Mouse (Mus musculus): ENCODE measurements at regions not wholly inside any gene's neighbourhood (a gene's known extent, or its start where the extent isn't known, plus 50 kb on each side); places are given as distances from the start of the nearest gene placed in this dataset.
"Not testable (repeated sequence)": the region's sequence is repeated elsewhere in the genome, so short reads cannot be mapped to it uniquely, and the experiment has no call there.

DNA sequence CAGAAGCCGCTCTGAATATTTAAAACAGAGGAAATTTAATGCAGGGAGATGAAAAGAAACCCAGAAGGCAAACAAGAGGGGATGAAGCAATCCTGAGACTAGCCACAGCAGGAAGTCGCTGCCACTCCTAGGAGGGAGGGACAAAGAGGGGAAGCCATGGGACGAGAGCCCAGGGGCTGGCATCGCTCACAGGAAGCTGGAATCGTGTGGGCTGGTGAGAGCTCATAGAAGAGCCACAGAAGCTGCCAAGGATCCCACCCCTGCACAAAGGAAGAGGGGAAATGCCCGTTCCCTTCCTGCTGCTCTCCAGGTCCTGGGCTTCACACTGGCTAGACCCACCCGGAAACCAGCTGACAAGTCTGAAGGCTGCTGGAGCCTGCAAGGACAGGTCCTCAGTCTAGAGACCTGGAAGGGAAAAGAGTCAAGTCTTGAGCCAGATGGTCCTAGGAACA lies 101.4 kb upstream of the Klf3 start:
- Histone ChIP-seq H3K4me1 (peaks cover 9% of the 10 kb centered on the region), H3K36me3 (no peaks in the 10 kb centered on the region), H3K9ac (replicated peaks) (0 out of 2 replicates have a peak overlapping the region, but pooled peaks have one; percentile 11), H3K27ac (replicated peaks) (peak overlapping the region; percentile 74), H3K4me3 (no peak overlapping the region), H3K27me3 (no peaks in the 10 kb centered on the region), H3K4me2 (replicated peaks) (peak overlapping the region; percentile 21), H3K9me3 (no peaks in the 10 kb centered on the region)
- WGBS, result 16% methylated on average over 7 of the region's 7 CpGs
- peak; percentile 65 for ATAC-seq (ENCODE audit: low FRiP score, low read depth)

DNA sequence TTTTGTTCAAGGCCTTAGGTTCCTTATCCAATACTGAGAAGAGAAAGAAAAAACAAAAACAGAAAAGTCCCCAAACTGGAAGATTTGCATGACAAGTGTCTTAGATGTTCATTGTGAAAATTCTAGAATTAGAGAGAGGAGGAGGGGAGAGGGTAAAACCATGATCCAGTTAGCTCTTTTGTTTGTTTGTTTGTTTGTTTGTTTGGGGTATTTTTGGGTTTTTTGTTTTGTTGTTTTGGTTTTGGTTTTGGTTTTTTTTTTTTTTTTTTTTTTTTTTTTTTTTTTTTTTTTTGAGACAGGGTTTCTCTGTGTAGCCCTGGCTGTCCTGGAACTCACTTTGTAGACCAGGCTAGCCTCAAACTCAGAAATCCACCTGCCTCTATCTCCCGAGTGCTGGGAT lies 100.8 kb upstream of the Klf3 start:
- not testable (repeated sequence) for ATAC-seq (ENCODE audit: low FRiP score, low read depth); H3K4me1 ChIP-seq; H3K9ac ChIP-seq (replicated peaks); H3K4me2 ChIP-seq (replicated peaks); H3K9me3 ChIP-seq; H3K27me3 ChIP-seq; H3K4me3 ChIP-seq; H3K36me3 ChIP-seq
- peak overlapping the region; percentile 74; the same call in 1 of the 2 replicates for H3K27ac ChIP-seq (replicated peaks)
- WGBS, result 60% methylated on average over 1 of the region's 1 CpGs

DNA sequence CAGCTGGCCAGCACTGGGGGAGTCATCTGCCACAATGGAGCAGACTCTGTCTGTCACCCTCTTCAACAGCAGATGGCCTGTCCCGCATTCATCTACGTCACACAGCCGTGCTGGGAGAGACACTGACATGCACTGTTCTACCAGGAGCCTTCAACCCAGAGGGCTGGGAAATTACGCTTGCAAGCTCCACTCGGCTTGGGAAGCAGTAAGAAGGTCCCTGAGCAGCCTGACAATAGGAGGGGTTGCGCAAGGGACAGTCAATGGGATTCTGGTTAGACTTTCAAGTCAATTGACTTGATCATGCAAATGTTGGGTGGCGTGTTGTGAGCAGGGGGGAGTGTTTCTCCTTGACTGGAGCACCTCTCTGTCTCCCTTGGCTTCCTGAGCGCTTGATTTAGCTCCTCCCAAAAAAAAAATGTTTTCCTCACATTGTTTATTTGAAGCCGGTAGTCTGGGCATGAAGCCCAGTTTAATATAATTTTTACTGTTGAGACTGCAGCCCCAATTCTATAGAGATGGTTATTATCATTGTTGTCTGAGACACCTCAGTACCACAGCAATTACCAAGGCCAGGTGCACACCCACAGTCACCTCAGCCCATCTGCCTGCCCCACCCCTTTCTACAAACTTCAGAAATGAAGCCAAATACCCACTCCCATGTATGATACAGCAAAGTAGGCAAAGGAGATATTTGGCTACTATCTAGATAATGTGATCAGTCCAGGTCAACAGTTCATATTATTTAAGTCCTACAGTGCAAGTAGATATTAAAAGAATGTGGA lies 99.9 kb upstream of the Klf3 start:
- no peak overlapping the region for H3K9ac ChIP-seq (replicated peaks)
- no peak overlapping the region for H3K4me2 ChIP-seq (replicated peaks)
- WGBS, result 56% methylated on average over 9 of the region's 9 CpGs
- peaks cover 9% of the 10 kb centered on the region for H3K4me1 ChIP-seq
- no peaks in the 10 kb centered on the region for H3K9me3 ChIP-seq
- H3K27ac ChIP-seq (replicated peaks), result peak overlapping the region; percentile 43; the same call in 1 of the 2 replicates
- ATAC-seq (ENCODE audit: low FRiP score, low read depth), result peak; percentile 72
- no peaks in the 10 kb centered on the region for H3K27me3 ChIP-seq
- H3K36me3 ChIP-seq, result no peaks in the 10 kb centered on the region
- no peak overlapping the region for H3K4me3 ChIP-seq

DNA sequence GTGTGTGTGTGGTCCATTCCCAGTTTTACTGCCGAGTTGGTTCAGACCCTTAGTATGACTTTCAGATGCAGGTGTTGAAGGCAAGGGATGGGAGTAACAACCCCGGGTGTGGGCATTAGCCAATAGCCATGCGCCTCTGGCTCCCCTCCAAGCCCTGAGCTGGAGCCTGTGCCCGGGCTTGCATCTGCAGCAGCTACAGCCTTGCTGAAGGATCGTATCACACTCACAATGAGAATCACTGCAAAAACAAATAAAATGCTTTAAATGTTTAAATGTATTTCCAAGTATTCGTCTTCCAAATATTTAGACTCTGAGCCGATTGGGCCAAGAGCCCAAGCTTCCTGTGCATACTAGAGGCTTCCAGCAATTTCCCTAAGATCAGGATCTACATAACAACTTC lies 99.0 kb upstream of the Klf3 start:
- 73% methylated on average over 7 of the region's 7 CpGs for WGBS
- H3K4me3 ChIP-seq, result no peak overlapping the region
- no peaks in the 10 kb centered on the region for H3K9me3 ChIP-seq
- no peak for ATAC-seq (ENCODE audit: low FRiP score, low read depth)
- no peak overlapping the region for H3K4me2 ChIP-seq (replicated peaks)
- no peak overlapping the region for H3K27ac ChIP-seq (replicated peaks)
- H3K27me3 ChIP-seq, result no peaks in the 10 kb centered on the region
- H3K9ac ChIP-seq (replicated peaks), result no peak overlapping the region
- no peaks in the 10 kb centered on the region for H3K36me3 ChIP-seq
- peaks cover 9% of the 10 kb centered on the region for H3K4me1 ChIP-seq

DNA sequence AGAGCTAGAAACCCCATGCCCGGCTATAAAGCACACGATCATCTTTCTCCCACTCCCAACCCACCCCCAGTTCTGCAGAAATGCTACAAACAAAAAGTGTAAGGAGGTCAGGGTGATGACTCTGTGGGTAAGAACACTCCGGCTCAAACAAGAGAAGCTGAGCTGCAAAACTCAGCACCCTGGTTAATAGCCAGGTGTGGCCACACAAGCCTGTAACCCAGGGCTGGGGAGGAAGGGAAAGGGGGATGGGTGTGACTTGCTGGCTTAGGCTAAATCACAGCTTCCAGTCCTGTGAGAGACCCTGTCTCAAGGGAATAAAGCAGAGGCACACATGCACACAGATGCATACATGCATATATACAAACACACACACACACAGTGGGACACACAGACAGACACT lies 96.6 kb upstream of the Klf3 start:
- no peak overlapping the region for H3K27ac ChIP-seq (replicated peaks)
- ATAC-seq (ENCODE audit: low FRiP score, low read depth), result no peak
- H3K4me1 ChIP-seq, result peaks cover 6% of the 10 kb centered on the region
- no peaks in the 10 kb centered on the region for H3K27me3 ChIP-seq
- no peaks in the 10 kb centered on the region for H3K36me3 ChIP-seq
- no peaks in the 10 kb centered on the region for H3K9me3 ChIP-seq
- no peak overlapping the region for H3K4me3 ChIP-seq
- no peak overlapping the region for H3K4me2 ChIP-seq (replicated peaks)
- H3K9ac ChIP-seq (replicated peaks), result no peak overlapping the region
- 87% methylated on average over 3 of the region's 3 CpGs for WGBS

DNA sequence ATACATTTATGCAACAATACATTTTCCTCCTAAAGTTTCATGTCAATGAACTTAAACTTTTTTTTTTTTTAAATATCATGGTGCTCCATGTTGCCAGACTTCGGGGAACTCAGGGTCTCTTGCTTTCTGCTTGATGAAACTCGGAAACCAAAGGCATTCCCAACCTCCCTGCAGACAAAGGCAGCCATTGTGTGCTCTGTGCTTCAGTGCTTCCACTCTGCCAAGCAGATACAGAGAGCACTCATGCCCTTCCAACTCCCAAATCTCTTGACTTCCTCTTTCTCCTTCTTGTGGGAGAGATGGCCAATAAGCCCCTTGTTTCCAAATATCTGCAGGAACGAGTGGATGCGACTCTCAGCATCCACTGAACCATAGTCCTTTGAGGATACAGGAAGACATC lies 94.0 kb upstream of the Klf3 start:
- H3K4me2 ChIP-seq (replicated peaks), result no peak overlapping the region
- no peaks in the 10 kb centered on the region for H3K27me3 ChIP-seq
- H3K27ac ChIP-seq (replicated peaks), result no peak overlapping the region
- no peak overlapping the region for H3K4me3 ChIP-seq
- no peaks in the 10 kb centered on the region for H3K36me3 ChIP-seq
- no peak for ATAC-seq (ENCODE audit: low FRiP score, low read depth)
- H3K4me1 ChIP-seq, result peaks cover 1% of the 10 kb centered on the region
- no peaks in the 10 kb centered on the region for H3K9me3 ChIP-seq
- no peak overlapping the region for H3K9ac ChIP-seq (replicated peaks)
- 22% methylated on average over 4 of the region's 4 CpGs for WGBS

DNA sequence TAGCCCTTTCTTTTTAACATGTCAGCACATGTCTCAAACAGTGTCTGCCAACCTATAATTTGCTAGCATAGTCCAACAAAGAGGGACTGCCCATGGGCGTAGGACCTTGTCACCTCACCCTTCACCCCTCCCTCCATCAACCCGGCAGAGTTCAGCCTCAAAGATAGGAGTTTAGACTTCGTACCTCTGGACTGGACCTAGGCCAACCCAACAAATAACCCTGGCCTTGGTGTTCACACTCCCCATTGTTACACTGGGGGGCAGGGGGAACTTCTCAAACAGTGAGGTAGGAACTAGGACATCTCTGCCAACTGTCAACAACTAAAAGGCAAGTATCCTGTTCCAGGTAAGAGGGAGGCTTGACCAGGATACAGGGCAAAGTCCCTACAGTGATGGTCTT lies 93.0 kb upstream of the Klf3 start:
- Histone ChIP-seq H3K36me3 (no peaks in the 10 kb centered on the region), H3K27ac (replicated peaks) (no peak overlapping the region), H3K4me2 (replicated peaks) (no peak overlapping the region), H3K4me1 (peaks cover 8% of the 10 kb centered on the region), H3K27me3 (no peaks in the 10 kb centered on the region), H3K9ac (replicated peaks) (no peak overlapping the region), H3K9me3 (no peaks in the 10 kb centered on the region), H3K4me3 (no peak overlapping the region)
- WGBS, result 85% methylated on average over 3 of the region's 3 CpGs
- no peak for ATAC-seq (ENCODE audit: low FRiP score, low read depth)

DNA sequence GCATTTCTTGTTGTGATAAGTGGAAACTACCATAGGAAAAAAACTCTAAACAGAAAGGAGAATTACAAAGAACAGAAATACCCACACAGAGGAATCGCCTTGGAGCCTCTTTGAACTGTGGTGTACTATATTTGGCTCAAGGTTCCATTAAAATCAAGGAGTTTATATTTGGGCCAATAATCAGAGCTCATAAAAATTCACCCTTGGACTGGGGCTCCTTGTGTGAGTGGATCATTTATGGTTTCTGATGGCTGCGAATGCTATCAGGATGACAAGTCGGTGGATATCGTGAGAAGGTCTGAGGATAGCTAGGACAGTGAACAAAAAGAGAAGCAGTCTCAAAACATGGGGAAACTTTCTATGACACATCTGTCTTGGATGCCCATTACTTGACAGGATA lies 92.2 kb upstream of the Klf3 start:
- H3K27ac ChIP-seq (replicated peaks), result no peak overlapping the region
- H3K9ac ChIP-seq (replicated peaks), result no peak overlapping the region
- H3K4me2 ChIP-seq (replicated peaks), result no peak overlapping the region
- no peaks in the 10 kb centered on the region for H3K27me3 ChIP-seq
- peaks cover 8% of the 10 kb centered on the region for H3K4me1 ChIP-seq
- no peak for ATAC-seq (ENCODE audit: low FRiP score, low read depth)
- H3K36me3 ChIP-seq, result no peaks in the 10 kb centered on the region
- 97% methylated on average over 4 of the region's 4 CpGs for WGBS
- no peak overlapping the region for H3K4me3 ChIP-seq
- H3K9me3 ChIP-seq, result no peaks in the 10 kb centered on the region

DNA sequence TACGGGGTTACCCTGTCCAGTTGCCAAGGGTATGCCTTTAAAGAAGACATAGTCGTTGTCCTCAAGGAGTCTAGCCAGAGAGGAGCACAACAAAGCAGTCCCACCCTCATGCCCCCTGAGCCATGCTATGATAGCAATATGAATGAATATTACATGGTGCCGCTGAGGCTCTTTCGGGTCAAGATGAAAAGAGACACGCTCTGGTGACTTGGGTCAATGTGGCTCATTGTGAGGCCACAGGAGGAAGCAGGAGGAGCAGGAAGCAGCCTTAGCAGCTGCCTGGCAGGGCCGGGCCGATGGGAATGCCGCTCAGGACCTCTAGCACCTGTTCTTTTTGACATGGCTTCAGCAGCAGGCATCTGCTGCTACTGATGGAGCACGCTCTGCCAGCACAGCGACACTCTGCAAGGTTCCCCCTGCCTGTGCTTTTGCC lies 89.0 kb upstream of the Klf3 start:
- H3K9me3 ChIP-seq, result no peaks in the 10 kb centered on the region
- H3K4me3 ChIP-seq, result no peak overlapping the region
- H3K27ac ChIP-seq (replicated peaks), result peak overlapping the region; percentile 65; the same call in 1 of the 2 replicates
- H3K27me3 ChIP-seq, result no peaks in the 10 kb centered on the region
- 0 out of 2 replicates have a peak overlapping the region, but pooled peaks have one; percentile 6 for H3K9ac ChIP-seq (replicated peaks)
- WGBS, result 28% methylated on average over 10 of the region's 10 CpGs
- peak; percentile 77 for ATAC-seq (ENCODE audit: low FRiP score, low read depth)
- H3K36me3 ChIP-seq, result no peaks in the 10 kb centered on the region
- peak overlapping the region; percentile 21 for H3K4me2 ChIP-seq (replicated peaks)
- peaks cover 8% of the 10 kb centered on the region for H3K4me1 ChIP-seq

DNA sequence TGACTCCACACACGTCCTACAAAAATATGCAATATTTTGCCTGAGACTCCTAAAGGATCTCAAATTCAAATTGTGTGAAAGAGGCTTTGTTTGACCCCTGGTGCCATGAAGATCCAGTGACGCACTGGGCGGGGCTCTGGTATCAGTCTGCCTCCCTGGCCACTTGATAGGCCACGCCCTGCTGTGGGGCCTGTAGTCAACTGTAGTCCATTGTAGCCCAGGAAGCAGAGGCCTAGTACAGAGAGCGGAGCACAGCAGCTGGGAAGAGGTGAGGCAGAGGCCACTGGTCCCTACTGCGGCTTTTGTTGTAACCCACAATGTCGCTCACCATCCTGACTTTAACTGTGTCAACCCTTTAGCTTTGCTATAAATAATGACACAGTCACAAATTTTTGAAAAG lies 88.5 kb upstream of the Klf3 start:
- peak; percentile 85 for ATAC-seq (ENCODE audit: low FRiP score, low read depth)
- WGBS, result 62% methylated on average over 7 of the region's 7 CpGs
- no peak overlapping the region for H3K4me3 ChIP-seq
- no peak overlapping the region for H3K9ac ChIP-seq (replicated peaks)
- peak overlapping the region; percentile 21; the same call in 1 of the 2 replicates for H3K4me2 ChIP-seq (replicated peaks)
- 0 out of 2 replicates have a peak, but pooled peaks cover 3% of the 10 kb centered on the region for H3K9me3 ChIP-seq
- H3K36me3 ChIP-seq, result no peaks in the 10 kb centered on the region
- peak overlapping the region; percentile 65; the same call in 1 of the 2 replicates for H3K27ac ChIP-seq (replicated peaks)
- no peaks in the 10 kb centered on the region for H3K27me3 ChIP-seq
- peaks cover 8% of the 10 kb centered on the region for H3K4me1 ChIP-seq

DNA sequence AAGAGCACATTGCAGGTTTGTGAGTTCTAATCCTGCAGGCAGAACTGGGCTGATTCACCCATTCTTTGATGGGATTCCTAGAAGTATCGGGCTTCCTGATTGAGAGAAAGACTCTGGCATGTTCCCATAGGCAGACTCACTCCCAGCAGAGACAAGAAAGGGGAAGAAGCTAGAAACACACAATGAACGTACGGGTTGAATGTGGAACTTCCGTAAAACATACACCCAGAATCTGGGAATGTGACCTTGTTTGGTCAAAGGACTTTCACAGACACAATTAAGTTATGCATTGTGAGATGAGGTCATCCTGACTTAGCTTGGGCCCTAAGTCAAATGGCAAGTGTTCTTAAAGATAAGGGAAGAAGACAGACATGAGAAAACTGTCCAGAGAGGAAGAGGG lies 86.6 kb upstream of the Klf3 start:
- H3K27ac ChIP-seq (replicated peaks), result no peak overlapping the region
- H3K9me3 ChIP-seq, result 0 out of 2 replicates have a peak, but pooled peaks cover 7% of the 10 kb centered on the region
- H3K4me3 ChIP-seq, result no peak overlapping the region
- H3K4me2 ChIP-seq (replicated peaks), result no peak overlapping the region
- H3K9ac ChIP-seq (replicated peaks), result no peak overlapping the region
- H3K4me1 ChIP-seq, result peaks cover 8% of the 10 kb centered on the region
- 87% methylated on average over 4 of the region's 4 CpGs for WGBS
- H3K27me3 ChIP-seq, result no peaks in the 10 kb centered on the region
- ATAC-seq (ENCODE audit: low FRiP score, low read depth), result no peak
- no peaks in the 10 kb centered on the region for H3K36me3 ChIP-seq

DNA sequence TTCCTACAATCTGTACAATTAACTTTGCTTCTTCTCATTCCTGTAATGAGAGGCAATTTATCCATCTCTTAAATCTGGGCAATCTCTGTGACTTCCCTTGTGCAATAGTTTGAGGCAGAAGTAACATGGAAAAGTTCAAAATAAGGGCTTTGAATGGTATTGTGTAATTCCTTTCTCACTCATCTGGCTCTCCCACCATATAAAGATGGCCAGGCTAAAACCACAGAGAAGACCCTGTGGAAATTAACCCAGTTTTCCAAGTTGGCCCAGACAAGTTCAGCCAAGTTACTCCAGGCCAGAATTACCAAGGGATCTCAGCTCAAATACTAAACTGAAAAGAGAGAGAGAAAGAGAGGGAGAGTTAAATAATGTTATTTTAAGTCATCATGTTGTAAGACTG lies 81.0 kb upstream of the Klf3 start:
- Histone ChIP-seq H3K27me3 (no peaks in the 10 kb centered on the region), H3K36me3 (no peaks in the 10 kb centered on the region), H3K4me1 (no peaks in the 10 kb centered on the region), H3K4me3 (no peak overlapping the region), H3K9ac (replicated peaks) (no peak overlapping the region), H3K27ac (replicated peaks) (no peak overlapping the region), H3K9me3 (0 out of 2 replicates have a peak, but pooled peaks cover 7% of the 10 kb centered on the region), H3K4me2 (replicated peaks) (no peak overlapping the region)
- no peak for ATAC-seq (ENCODE audit: low FRiP score, low read depth)

All from midbrain, embryonic 12.5 days (tissue).